Mouse (Mus musculus) hindlimb bud, embryonic 11.5 days (tissue): Measurements from ENCODE around the gene Cbx5.
A peak's percentile ranks its signal among the peaks of the same experiment; 100 is the strongest.
"Not testable (repeated sequence)": the region's sequence is repeated elsewhere in the genome, so short reads cannot be mapped to it uniquely, and the experiment has no call there.

Source experiments
- DNase-seq: peaks from one replicate; pipeline ENCODE4 v3.0.0-alpha.2; 2012; ENCODE audit warnings: low read depth, low spot score; ENCODE audit errors: extremely low spot score

Cbx5 gene

DNA sequence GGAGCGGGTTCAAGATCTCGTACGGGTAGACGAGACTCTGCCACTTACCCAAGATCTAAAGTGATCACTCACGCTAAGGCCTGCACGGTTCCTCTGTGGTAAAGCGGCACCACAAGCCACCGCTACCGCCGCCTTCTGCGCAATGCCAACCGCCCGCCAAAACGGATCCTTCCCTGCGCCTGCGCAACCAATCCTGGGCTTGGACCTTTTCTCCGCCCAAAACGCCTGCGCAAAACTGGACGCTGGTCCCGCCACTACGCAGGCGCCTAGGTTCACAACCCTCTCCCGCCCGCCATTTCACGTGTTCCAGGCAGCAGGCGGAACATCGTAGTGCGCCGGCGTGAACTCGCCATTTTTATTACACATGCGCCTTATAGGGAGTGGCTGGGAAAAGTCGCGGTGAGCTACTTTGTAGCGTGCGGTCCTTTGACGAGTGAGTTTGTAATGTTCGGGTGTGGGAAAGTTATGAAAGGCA, at the start of gene Cbx5:
Gene Cbx5 (minus strand): TSS at position 132 of the 475 bp plus-strand sequence.
- DNase-seq = peak; percentile 92

DNA sequence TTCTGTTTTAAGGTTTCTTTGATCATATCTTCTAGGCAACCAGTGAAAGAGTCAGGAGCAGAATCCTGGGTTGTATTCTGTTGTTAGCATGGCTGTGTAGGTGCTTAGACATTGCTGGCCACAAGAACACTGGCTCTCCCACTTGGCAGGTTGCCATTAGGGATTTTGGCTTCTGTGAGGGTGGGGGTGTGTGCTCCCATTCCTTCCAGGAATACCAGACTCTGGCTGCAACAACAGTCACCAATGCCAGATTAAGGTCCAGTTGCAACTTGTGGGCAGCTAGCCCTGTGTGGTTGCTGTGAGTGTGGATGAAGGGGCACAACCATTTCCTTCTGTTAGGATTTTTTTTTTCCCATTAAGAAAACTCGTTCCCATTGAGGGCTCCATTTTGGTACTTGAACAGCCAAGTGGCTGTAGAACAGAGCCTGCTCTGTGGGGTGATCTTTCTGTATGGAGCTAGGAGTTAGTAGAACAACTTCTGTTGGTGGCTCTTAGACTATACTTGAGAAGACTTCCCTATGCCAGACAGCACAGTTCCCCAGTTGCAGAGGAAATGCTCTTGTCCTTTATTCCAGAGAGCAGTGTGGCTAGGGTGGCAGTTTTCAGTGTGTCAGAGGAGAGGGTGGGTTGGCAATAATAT, 46.3 kb upstream of the Cbx5 start:
- no peak for DNase-seq

DNA sequence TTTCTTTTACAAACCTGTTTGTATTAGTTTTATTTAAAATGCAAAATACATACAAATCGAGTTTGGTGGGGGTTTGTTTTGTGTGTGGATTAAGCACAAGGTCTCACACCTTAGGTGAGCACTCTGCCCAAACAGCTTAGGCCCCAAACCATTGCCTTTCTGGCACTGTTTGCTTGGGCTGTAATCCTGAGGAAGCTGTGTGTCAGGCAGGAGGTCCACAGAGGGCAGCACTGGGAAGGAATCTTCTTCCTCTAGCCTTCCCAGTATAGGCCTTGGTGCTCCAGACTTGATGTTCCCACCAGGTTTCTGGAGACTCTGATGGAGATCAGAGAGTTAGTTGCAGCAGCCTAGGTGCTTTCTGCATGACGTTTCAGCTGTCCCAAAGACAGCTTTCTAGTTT, 45.0 kb upstream of the Cbx5 start:
- DNase-seq = no peak

DNA sequence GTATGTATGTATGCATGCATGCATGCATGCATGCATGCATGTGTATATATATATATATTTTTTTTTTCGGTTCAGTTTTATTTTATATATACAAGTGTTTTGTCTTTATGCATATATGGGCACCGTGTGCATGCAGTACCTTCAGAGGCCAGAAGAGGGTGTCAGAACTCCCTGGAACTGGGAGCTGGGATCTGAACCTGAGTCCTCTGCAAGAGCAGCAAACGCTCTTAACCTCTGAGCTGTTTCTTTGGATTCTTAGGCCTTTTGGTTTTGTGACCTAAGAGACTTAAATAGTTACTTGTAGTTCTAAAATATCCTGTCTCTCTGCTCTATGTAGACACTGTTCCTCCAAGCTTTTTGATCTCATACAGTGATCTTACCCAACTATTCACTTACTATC, 44.5 kb upstream of the Cbx5 start:
- DNase-seq = no peak

DNA sequence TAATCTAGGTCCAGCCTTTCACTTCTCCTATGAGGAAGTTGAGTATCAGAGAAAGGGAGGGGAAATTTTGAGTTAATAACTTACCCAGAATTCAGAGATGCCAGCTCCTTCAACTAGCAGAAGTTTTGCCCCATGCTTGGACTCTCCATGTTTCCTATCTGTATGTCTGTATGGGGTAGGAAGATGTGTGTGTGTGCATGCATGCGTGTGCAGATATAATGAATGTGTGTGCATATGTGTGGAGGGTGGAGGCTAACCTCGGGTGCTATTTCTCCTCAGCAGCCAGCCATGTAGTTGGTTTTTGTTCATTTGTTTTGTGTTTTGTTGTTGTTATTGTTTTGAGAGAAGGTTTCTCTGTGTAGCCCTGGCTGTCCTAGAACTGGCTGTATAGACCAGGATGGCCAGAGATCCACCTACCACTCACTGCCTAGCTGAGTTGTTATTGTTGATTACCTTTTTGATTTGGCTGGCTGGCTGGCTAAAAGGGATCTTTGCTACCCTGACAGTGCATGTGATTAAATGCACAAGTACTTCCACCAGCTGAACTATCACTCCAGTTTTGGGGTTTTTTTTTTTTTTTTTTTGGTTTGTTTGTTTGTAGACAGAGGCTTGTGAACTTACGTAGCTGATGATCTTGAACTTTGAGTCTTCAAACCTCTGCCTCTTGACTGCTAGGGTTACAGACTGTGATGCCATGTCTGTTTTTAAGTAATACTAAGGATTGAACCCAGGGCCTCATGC, 42.0 kb upstream of the Cbx5 start:
- DNase-seq = no peak

DNA sequence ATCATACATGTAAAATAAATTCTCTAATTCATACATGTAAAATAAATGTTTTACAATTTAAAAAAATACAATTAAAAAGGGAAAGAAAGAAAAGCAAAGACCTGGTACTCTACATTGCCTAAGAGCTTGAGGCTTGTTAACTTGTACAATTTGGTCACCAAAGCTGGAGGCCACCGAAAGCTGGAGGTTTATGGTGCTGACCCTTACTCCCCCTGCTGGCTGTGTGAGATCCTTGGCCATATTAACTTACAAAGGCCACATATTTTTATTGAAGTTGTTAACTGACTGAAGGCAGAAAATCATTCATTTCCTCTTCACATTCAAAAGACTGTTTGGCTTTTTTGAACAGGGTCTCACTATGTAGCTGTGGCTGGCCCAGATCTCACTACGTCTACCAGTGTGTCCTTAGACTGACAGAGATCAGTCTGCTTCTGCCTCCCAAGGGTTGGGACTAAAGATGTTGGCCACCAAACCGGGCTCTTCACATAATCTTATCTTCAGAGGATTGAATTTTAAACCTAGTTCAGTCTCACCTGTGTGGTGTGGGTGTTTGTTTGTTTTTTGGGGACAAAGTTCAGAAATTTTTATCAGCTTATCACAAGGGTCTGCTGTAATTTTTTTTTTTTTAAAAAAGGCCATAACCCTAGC, 41.3 kb upstream of the Cbx5 start:
- DNase-seq = no peak

DNA sequence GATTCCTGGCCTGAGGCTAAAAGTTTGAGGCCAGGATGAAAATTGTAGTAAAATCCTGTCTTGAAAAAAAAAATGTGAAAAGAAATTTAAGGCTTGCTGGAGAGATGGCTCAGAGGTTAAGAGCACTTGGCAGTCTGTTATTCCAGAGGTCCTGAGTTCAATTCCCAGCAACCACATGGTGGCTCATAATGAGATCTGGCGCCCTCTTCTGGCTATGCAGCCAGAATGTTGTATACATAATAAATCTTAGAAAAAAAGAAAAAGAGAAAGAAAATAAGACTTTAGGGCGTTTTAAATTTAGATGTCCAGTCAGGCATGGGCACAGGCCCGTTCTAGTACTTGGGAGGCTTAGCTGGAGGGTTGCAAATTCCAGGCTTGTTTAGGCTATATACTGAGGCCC, 40.1 kb upstream of the Cbx5 start:
- no peak for DNase-seq

DNA sequence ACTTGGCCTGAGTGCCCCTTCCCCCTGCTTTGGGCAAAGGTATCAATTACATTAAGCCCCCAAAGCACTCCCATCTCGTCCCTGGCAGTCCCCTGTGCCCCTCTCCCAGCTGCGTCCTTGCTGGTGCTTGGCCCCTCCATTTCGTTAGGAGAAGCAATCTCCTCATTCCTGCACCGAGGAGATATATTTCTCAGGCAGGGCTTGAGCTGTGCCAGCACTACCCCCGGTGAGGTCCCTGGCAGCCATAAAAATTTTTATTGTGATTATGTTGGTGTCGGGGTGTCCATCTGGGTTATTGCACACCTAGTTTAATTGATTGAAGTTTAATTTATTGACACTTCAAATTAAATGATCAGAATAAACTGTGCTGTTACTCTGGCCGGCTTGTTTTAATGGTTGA, 38.3 kb upstream of the Cbx5 start:
- DNase-seq = no peak

DNA sequence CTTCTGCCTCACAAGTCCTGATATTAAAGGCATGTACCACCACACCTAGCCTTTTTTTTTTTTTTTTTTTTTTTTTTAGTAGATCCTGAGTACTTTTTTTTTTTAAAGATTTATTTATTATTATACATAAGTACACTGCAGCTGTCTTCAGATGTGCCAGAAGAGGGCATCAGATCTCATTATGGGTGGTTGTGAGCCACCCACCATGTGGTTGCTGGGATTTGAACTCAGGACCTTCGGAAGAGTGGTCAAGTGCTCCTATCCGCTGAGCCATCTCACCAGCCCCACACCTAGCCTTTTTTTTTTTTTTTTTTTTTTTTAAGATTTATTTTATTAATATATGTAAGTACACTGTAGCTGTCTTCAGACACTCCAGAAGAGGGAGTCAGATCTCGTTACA, 36.3 kb upstream of the Cbx5 start:
- DNase-seq = not testable (repeated sequence)

DNA sequence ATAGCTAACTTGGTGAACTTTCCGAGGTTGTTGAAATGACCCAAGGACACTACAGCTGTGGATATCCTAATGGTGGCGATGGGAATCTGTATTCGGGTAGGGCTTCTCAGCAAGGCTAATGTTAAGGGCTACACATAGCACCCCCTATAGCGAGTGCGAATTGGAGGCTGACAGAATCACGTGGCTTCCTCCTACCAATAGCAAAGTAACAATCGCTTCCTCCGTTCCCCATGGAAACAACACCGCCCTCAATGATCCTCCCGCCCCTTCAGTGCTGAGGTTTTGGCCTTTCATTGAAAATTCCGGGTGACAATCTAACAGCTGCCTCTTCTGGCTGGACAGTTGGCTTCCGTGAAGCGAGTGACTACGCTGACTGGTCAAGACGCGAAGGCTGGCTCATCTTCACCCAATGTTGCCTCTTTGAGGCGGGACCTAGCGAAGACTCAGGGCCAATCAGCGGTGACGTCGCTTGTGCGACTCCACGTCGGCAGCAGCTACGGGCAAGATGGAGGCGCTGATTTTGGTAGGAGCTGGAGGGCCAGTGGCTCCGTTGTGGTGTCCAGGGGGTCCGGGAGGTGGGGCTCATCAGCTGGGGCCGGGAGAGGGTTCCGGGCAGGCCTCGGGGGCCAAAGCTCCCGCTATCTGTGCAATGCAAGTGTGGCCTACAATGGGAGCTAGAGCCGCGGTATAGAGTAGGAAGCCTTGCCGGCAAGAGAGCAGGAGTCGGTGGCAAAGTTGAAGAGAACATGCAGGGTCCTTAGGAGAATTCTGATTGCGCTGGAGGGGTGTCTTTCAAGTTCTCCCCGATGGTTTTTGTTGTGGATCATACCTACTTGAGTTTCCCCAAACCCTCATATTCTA, 33.0 kb upstream of the Cbx5 start, which contains the start of gene Copz1:
Gene Copz1 (plus strand): TSS at position 296 of the 861 bp plus-strand sequence.
- DNase-seq = peak; percentile 99

DNA sequence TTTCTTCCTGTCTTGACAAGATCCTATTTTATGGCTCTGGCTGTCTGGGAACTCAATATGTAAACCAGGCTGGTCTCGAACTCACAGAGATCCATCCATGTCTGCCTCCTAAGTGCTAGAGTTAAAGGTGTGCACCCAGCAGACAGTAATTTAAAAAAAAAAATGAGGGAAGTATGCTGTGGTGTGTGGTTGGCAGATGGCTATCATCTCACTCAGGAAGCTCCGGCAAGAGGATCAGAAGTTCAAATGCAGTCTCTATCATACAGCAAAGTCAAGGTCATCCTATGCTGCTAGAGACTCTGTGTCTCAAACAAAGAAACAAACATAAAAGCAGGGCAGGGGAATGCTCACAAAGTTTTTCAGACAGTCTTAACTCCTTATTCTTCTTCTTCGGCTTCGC, 29.3 kb upstream of the Cbx5 start:
- no peak for DNase-seq

DNA sequence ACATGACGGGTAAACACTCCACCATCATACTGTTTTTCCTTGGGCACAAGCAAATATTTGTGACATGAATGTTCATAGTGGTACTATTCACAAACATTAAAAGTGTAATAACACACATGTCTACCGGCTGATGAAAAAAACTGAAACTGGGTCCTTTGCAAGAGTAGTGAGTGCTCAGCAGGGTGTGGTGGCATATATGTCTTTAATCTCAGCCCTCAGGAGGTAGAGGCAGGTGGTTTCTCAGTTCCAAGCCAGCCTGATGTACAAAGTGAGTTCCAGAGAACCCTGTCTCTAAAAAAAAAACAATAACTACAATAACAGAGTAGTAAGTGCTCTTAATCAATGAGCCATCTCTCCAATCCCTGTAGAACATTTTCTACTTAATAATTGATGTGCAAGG, 25.2 kb upstream of the Cbx5 start:
- no peak for DNase-seq

DNA sequence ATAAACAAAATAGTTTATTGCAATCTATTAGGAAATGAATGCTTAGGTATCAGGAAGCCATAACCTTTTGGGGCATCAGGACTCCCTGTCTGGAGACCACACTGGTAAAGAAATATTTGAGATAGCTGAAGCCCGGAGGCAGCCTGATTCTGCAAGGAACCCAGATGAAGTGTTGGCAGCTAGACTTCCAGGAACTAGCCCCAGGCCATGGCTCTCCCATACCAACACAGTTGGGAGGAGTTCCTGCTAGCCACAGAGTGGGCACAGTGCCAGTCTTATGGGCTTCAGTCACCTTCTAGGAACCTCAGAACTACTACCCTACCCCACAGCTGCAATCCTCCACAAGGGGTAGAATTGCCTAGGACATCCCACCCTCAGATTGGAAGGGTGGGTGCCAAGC, 20.4 kb upstream of the Cbx5 start:
- DNase-seq = no peak

DNA sequence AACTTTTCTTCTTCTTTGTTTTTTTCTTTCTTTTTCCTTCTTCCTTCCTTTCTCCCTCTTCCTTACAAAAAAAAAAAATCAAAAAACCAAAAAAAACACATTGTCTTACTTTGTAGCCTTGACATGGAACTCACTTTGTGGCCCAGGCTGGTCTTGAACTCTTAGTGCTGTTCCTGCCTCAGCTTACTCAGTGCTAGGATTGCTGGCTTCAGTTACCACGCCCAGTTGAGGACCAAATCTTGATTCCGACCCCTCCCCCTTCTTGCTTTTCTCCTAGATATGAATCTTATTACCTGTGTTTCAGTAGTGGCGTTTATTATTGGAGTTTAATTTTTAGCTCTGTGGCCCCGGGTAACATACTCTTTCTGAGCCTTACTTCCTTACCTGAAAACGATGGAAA, 19.5 kb upstream of the Cbx5 start:
- DNase-seq = no peak

DNA sequence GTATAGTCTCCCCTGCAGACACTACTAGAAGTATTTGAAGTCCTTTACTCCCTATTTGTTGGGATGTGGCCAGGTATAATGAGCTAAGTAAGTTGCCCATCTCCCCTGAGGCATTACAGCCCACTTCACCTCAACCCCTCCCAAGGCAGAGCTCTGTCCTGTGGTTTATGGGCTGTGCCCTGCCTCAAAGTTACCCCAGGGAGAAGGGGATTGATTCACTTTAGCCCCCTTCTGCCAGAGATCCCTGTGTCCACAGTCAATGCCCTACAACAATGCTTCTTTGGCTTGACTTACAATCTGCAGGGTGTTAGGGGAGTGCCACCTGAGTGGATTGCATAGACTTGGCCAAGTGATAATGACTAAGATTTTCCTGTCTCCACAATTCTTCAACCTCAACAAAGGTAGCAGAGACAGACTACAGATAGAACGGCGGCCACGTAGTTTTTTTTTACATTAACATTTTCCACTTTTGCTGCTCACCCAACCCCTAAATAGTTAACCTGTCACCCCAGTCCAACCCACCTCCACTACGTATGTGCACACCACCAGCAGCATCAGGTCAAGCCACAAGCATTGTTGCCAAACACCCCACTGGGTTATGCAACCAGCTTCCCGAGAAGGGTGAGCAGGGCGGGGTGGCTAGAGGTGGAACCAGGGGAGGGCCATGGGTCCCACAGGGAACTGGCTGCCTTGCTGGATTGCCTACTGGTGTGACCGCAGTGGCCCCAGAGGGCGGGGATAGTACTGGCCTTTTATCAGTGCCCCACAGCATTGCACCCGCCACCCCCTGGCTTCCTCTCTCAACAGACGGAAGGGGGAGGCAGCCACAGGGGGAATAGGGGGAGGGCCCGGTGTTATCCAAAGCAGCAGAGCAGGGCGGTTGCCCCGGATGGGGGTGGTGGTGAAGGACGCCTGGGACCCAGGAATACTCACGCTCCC, 18.4 kb upstream of the Cbx5 start, which contains the start of gene Nfe2:
Gene Nfe2 (minus strand): TSS at position 614 of the 939 bp plus-strand sequence.
- DNase-seq = no peak

DNA sequence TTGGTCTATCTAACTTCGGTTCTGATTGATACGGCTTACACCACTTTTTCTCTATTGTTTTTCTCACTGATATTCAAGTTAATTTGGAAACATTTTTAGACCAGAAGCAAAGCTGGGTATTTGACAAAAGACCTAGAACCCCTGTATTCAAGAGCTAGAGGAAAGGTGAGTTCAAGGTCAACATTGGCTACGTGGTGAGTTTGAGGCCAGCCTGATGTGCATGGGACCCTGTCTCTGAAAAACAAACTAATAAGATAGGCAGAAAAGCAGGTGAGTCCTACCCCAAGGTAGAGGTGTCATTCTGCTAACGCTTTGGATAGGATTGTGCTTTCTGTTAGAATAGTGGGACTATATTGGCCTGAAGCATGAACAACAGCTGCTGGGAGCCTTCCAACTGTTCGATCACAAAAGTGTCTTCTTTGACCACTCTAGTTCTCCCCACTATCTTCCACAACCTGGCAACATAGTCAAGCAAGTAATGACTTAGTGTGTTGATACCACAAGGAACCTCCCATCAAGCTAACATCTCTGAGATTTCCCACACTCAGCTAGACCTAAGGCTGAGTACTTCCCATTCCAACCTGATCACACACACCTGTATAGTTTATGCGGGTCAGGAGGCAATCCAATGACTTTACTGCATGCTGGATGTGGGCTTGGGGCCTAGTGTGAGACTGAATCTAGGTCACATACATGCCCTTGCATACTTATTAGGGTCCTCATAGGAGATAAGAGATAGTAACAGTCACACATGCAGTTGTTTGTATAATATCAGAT, 16.8 kb upstream of the Cbx5 start:
- no peak for DNase-seq

DNA sequence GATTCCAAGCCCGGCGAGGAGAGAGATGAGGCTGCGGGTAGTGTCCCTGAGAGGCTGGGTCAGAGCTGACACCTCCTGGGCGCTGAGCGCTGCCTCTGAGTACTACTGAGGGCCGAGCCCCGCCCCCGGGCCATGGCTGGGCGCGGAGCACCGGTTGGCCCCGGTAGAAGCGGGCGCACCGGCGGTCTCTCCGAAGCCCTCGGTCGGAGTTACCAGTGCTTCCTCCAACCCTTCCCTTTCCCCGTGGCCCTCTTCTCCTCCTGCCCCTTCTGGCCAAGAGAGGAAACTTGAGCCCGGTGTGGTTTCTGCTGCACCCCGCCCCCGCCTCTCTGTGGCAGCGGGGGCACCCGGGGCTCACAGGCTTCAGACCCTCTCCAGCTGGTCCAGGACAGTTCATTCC, 15.6 kb upstream of the Cbx5 start:
- no peak for DNase-seq

DNA sequence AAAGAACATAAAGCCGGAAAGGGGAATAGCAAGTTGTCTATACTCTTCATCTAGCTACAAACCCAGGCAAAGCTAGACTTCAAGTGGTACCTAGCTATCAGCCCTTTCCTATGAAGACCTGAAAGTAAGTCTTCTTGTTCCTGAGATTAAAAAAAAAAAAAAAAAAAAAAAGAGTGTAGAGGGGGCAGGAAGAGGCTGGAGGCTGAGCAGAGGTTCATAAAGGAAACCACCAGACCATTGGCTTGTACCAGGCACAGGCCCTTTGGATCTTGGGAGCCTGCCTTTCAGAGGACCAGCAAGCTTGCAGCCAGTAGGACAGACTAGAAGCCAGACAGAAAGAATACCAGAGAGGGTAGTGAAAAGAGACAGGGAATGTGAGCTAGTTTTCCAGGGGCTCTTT, 13.7 kb upstream of the Cbx5 start:
- no peak for DNase-seq

DNA sequence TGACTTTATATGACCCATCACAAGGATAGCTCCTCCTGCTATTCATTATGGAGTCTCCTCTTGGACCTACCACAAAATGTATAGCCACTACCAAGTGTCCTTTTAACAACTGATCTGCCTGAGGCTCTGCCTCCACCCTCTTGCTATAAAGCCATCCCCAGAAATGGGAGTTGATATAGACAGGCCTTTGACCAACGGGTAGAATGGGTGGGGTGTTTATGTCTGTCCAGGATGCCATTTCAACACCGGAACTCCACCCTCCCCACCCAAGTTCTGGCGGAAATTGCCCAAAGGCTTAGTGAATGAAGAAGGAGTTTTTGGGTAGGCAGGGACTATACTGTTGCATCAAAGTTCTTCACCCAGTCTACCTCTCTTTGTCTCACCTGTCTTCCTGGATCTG, 13.0 kb upstream of the Cbx5 start:
- no peak for DNase-seq
